Mouse (Mus musculus) T-cell, adult 2 months (primary cell): ENCODE data around the gene Wwp2.

Source experiments
- DNase-seq: peaks from one replicate; pipeline ENCODE4 v3.0.0; 2022; ENCODE audit warnings: low spot score

The Wwp2 gene

GRCm38 (mm10) chr8:107562164-107562563, 126.0 kb downstream of the Wwp2 start:
- no peak for DNase-seq

DNA sequence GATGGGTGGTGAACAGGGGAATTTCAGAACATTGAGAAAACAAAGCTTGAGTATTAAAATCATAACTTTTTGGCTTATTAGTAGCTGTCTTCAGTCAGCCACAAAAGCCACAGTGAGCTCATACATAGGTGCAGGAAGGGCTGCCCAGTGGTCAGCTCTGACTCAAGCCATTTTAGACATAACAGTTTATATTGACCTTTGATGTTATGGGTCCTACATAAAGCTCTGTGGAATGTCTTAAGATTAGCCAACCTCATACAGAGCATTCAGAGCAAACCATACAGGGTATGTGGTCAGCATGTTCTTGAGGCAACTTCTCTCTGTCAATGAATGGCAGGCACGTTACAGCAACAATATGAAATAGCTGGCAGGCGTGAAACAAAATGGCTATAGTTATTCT, 134.9 kb downstream of the Wwp2 start:
- DNase-seq: no peak

- no peak for DNase-seq
These were observed 135.4 kb downstream of the Wwp2 start for GRCm38 (mm10) chr8:107571486-107572135.

- DNase-seq: peak; percentile 56
These were observed 136.3 kb downstream of the Wwp2 start for GRCm38 (mm10) chr8:107572497-107572896.

DNA sequence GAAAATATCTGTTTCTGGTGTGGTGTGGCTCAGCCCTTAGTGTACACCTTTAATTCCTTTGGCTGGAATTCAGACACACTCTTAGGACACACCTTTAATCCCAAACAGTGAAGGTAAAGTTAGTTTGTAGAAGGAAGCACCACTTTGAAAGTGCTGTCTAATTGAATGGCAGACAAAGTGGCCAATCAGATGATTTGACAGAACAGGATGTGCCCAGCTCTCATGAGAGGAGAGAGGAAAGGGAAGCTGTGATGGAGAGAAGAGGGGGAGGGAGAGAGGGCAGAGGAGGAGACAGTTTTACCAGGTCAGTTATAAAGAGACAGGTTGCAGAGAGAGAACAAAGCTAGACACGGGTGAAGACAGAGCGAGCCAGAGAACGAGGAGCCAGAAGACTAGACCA, 138.6 kb downstream of the Wwp2 start:
- no peak for DNase-seq

GRCm38 (mm10) chr8:107576702-107577101, 140.5 kb downstream of the Wwp2 start:
- DNase-seq: peak; percentile 44

DNA sequence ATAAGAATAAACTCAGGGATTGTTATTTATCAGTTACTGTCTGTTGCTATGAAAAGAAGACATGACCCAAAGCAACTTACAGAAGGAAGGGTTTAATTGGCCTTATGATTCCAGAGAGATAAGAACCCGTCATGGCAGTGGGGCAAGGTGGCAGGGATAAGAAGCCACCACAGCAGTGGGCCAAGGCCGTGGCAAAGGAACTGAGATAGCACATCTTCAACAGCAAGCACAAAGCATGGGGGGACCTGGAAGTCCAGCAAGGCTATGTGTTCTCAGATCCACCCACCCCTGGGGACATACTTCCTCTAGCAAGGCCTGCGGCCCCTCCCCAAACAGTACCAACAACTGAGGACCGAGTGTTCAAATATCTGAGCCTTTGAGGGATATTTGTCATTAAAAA, 141.5 kb downstream of the Wwp2 start:
- DNase-seq: no peak

GRCm38 (mm10) chr8:107578132-107578531, 142.0 kb downstream of the Wwp2 start:
- DNase-seq: no peak

DNA sequence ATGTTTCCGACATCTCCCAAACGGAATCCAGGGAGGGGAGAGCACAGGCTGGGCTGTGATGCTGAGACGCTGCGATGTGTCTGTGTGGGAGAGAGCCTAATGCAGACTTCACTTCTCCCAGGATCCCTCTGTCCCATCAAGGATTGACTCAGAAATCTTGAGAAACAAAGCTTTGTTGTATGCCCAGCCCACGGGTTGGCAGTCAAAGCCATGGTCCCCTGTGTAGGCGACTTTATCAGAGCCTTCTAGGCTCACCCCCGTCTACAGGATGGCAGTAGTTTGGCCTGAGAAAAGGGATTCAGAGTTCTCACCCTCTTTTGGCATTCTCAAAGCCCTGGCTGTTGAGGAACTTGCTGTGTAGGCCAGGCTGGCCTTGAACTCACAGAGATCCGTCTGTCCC, 142.4 kb downstream of the Wwp2 start:
- DNase-seq: no peak

- no peak for DNase-seq
These were observed 144.7 kb downstream of the Wwp2 start for GRCm38 (mm10) chr8:107580879-107581278.

GRCm38 (mm10) chr8:107581536-107581935, 145.4 kb downstream of the Wwp2 start:
- no peak for DNase-seq

- no peak for DNase-seq
These were observed 146.0 kb downstream of the Wwp2 start for GRCm38 (mm10) chr8:107582136-107582535.

GRCm38 (mm10) chr8:107587429-107587994, 151.3 kb downstream of the Wwp2 start:
- DNase-seq: no peak

GRCm38 (mm10) chr8:107587995-107588780, 152.0 kb downstream of the Wwp2 start, which contains the start of gene Psmd7:
TSS of gene Psmd7 (minus strand) at chr8:107588464.
- peak; percentile 91 for DNase-seq

DNA sequence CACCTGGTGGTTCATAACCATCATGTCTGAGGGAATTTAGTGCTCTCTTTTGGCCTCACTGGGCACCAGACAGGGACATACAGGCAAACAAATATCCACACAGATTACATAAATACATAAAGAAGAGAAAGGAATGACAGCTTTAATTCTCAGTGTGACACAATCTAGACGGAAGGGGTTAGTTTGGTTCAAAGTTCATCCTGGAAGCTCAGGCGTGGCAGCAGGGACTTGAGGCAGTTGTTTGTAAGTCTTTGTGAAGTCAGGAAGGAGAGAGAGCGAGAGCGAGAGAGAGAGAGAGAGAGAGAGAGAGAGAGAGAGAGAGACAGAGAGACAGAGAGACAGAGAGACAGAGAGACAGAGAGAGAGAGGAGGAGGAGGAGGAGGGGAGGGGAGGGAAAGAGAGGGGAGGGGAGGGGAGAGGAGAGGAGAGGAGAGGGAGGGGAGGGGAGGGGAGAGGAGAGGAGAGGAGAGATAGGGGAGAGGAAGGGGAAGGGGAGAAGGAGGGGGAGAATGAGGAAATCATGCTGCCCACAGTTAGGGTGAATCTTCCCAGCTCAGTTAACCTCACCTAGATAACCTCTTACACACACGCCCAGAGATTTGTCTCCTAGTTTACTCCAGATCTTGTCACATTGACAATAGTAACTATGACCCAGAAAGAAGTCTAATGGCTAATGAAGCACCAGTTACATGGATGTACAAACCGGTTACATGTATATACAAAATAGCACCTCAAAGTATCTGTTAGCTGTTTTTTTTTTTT, 158.0 kb downstream of the Wwp2 start:
- DNase-seq: no peak

GRCm38 (mm10) chr8:107594817-107595216, 158.7 kb downstream of the Wwp2 start:
- no peak for DNase-seq

DNA sequence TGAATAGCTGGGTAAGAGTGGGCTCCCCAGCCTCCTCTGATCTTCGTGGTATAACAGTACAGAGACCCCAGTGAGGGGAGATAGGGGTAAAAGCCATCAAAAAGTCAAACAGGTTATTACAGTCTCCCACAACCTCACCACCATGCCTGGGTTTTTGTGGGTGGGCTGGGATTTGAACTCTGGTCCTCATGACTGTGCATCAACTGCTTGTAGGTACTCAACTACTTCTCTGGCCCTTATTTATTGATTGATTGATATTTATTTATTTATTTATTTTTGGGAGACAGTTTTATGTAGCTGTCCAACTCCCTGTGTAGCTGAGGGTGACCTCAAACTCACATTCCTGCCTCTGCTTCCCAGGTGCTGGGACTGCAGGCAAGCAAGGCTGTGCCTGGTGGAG, 161.6 kb downstream of the Wwp2 start:
- no peak for DNase-seq

GRCm38 (mm10) chr8:107599691-107600090, 163.5 kb downstream of the Wwp2 start:
- no peak for DNase-seq

GRCm38 (mm10) chr8:107603026-107603425, 166.9 kb downstream of the Wwp2 start:
- peak; percentile 55 for DNase-seq
